Mouse (Mus musculus): Measurements from ENCODE around the gene Col11a2. TPM values are rescaled to one million over a fixed set of nuclear protein-coding genes. Genes with fewer than 3 reads are reported as not detected.

The Col11a2 gene
- polyA plus RNA-seq, 2 experiments, result 0.06 to 0.55 TPM

DNA sequence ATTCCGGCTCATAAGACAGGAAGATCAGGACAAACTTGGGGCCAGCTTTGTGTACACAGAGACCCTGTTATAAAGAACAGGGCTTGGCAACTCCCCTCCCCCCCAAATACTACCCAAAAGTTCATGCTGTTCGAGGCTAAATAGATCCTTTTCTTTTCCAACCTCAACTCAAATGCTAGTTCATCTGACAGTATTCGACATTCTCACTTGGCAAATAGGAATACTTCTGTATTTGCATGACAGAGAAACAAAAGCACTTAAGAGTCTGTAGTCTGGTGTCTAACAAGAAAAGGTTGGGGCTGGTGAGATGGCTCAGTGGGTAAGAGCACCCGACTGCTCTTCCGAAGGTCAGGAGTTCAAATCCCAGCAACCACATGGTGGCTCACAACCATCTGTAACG, 69.2 kb downstream of the Col11a2 start:
- DNase-seq (ENCODE audit: low read depth in 3 of 3, low spot score in 3 of 3), result no peak
- H3K4me2 ChIP-seq (ENCODE audit: low read depth), result no peak overlapping the region
- no peaks in the 10 kb centered on the region for H3K4me1 ChIP-seq (replicated peaks; ENCODE audit: control insufficient read depth in 2 of 2, insufficient read depth in 2 of 2, low read length in 1 of 2)
- H3K9me3 ChIP-seq (ENCODE audit: control insufficient read depth, low read length), result no peaks in the 10 kb centered on the region
- H3K4me3 ChIP-seq (ENCODE audit: insufficient read depth in 1 of 2, low read depth in 2 of 2, low read length in 2 of 2), result no peak overlapping the region
- H3K27ac ChIP-seq, result no peak overlapping the region
- no peak for ATAC-seq (ENCODE audit: insufficient read depth)
- no peak for TF ChIP-seq CTCF (IDR thresholded peaks at IDR 0.05; ENCODE audit: low read depth)
- no peak overlapping the region for H3K9ac ChIP-seq (replicated peaks)
- 82% methylated on average over 5 of the region's 6 CpGs for WGBS (ENCODE audit: insufficient replicate concordance)
- no peaks in the 10 kb centered on the region for H3K27me3 ChIP-seq (ENCODE audit: control insufficient read depth, insufficient read depth, low read length)
- peaks cover 33% of the 10 kb centered on the region for H3K36me3 ChIP-seq (replicated peaks; ENCODE audit: control insufficient read depth, insufficient read depth, low read depth)

DNA sequence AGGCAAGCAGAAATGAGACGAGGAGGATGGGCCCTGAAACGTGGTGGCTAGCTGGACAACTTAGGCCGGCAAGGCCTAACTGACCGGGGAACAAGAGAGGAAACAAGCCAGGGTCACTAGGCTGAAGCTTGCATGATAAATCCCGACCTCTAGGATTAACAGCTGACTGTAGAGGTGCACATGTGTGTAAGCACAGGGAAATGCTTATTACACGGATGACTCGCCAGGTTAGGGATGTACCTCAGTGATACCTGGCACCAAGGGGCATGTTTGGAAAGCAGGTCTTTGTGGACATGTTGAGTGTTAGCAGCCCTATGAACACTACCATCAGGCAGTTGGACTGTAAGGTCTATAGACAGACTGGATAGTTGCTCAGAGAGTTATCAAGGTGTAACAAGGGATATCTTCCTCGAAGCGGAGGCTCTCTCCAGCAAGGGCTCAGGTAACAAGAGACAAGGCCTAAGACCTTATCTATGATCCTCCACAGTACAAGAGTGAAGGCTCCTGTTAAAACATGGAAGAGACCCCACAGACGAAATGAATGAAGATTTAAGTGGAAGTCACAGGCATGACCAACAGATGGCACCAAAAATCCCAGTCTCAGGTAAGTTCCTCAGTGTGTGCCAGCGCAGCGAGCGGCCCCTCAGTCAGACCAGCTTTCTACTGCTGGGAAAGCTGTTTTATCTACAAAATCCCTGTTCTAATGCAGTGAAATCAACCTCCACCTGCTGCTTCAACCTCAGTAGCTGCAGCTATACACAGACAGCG, 70.0 kb downstream of the Col11a2 start:
- Histone ChIP-seq H3K9me3 (ENCODE audit: control insufficient read depth, low read length) (no peaks in the 10 kb centered on the region), H3K27ac (no peak overlapping the region), H3K4me2 (ENCODE audit: low read depth) (no peak overlapping the region), H3K9ac (replicated peaks) (no peak overlapping the region), H3K36me3 (replicated peaks; ENCODE audit: control insufficient read depth, insufficient read depth, low read depth) (peaks cover 40% of the 10 kb centered on the region), H3K4me1 (replicated peaks; ENCODE audit: control insufficient read depth in 2 of 2, insufficient read depth in 2 of 2, low read length in 1 of 2) (no peaks in the 10 kb centered on the region), H3K4me3 (ENCODE audit: insufficient read depth in 1 of 2, low read depth in 2 of 2, low read length in 2 of 2) (no peak overlapping the region), H3K27me3 (ENCODE audit: control insufficient read depth, insufficient read depth, low read length) (no peaks in the 10 kb centered on the region)
- TF ChIP-seq CTCF (IDR thresholded peaks at IDR 0.05; ENCODE audit: low read depth), result peak; percentile 41; the same call in 1 of the 2 replicates
- no peak for TF ChIP-seq EP300 (IDR thresholded peaks at IDR 0.05; ENCODE audit: low read depth)
- DNase-seq (ENCODE audit: low read depth in 3 of 3, low spot score in 3 of 3) (no peak), ATAC-seq (ENCODE audit: insufficient read depth) (no peak)
- 73% methylated on average over 14 of the region's 14 CpGs for WGBS (ENCODE audit: insufficient replicate concordance)

DNA sequence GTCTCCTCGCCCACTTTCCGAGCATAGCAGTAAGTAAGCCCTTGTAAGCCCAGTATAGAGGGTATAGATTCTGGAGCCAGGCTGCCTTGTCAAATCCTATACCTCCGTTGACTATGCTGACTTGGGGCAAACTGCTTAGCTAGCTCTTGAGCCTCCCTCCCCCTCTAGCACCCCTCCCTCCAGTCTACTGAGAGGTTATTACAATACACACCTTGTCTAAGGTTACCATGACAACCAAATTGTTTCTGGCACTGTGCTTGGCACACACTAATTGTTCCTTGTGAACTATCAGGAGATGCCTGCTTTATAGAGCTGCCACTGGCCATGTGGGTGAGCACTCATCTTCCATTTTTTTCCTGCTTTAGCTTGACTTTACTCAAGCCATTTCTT, 70.6 kb downstream of the Col11a2 start:
- no peaks in the 10 kb centered on the region for H3K4me1 ChIP-seq (replicated peaks; ENCODE audit: control insufficient read depth in 2 of 2, insufficient read depth in 2 of 2, low read length in 1 of 2)
- 0 out of 2 replicates have a peak, but pooled peaks have one; percentile 14 for ATAC-seq (ENCODE audit: insufficient read depth)
- H3K36me3 ChIP-seq (replicated peaks; ENCODE audit: control insufficient read depth, insufficient read depth, low read depth), result peaks cover 46% of the 10 kb centered on the region
- no peak overlapping the region for H3K9ac ChIP-seq (replicated peaks)
- TF ChIP-seq EP300 (IDR thresholded peaks at IDR 0.05; ENCODE audit: low read depth) (no peak), CTCF (IDR thresholded peaks at IDR 0.05; ENCODE audit: low read depth) (no peak)
- H3K4me3 ChIP-seq (ENCODE audit: insufficient read depth in 1 of 2, low read depth in 2 of 2, low read length in 2 of 2), result no peak overlapping the region
- WGBS (ENCODE audit: insufficient replicate concordance), result 61% methylated on average over 3 of the region's 3 CpGs
- H3K27ac ChIP-seq, result no peak overlapping the region
- H3K4me2 ChIP-seq (ENCODE audit: low read depth), result no peak overlapping the region
- no peak for DNase-seq (ENCODE audit: low read depth in 3 of 3, low spot score in 3 of 3)
- H3K9me3 ChIP-seq (ENCODE audit: control insufficient read depth, low read length), result no peaks in the 10 kb centered on the region
- no peaks in the 10 kb centered on the region for H3K27me3 ChIP-seq (ENCODE audit: control insufficient read depth, insufficient read depth, low read length)

- H3K4me3 ChIP-seq (ENCODE audit: insufficient read depth in 1 of 2, low read depth in 2 of 2, low read length in 2 of 2), result no peak overlapping the region
- no peak overlapping the region for H3K9ac ChIP-seq (replicated peaks)
- WGBS (ENCODE audit: insufficient replicate concordance), result 75% methylated on average over 8 of the region's 8 CpGs
- TF ChIP-seq EP300 (IDR thresholded peaks at IDR 0.05; ENCODE audit: low read depth) (no peak), CTCF (IDR thresholded peaks at IDR 0.05; ENCODE audit: low read depth) (no peak)
- ATAC-seq (ENCODE audit: insufficient read depth) (no peak), DNase-seq (ENCODE audit: low read depth in 3 of 3, low spot score in 3 of 3) (no peak)
- no peaks in the 10 kb centered on the region for H3K9me3 ChIP-seq (ENCODE audit: control insufficient read depth, low read length)
- no peak overlapping the region for H3K27ac ChIP-seq
- no peak overlapping the region for H3K4me2 ChIP-seq (ENCODE audit: low read depth)
- no peaks in the 10 kb centered on the region for H3K27me3 ChIP-seq (ENCODE audit: control insufficient read depth, insufficient read depth, low read length)
- H3K4me1 ChIP-seq (replicated peaks; ENCODE audit: control insufficient read depth in 2 of 2, insufficient read depth in 2 of 2, low read length in 1 of 2), result no peaks in the 10 kb centered on the region
- peaks cover 51% of the 10 kb centered on the region for H3K36me3 ChIP-seq (replicated peaks; ENCODE audit: control insufficient read depth, insufficient read depth, low read depth)
These were observed 71.1 kb downstream of the Col11a2 start for GRCm38 (mm10) chr17:34110309-34110708.

- ATAC-seq (ENCODE audit: insufficient read depth) (no peak), DNase-seq (ENCODE audit: low read depth in 3 of 3, low spot score in 3 of 3) (no peak)
- 93% methylated on average over 7 of the region's 7 CpGs for WGBS (ENCODE audit: insufficient replicate concordance)
- TF ChIP-seq EP300 (IDR thresholded peaks at IDR 0.05; ENCODE audit: low read depth) (no peak), CTCF (IDR thresholded peaks at IDR 0.05; ENCODE audit: low read depth) (no peak)
- H3K9me3 ChIP-seq (ENCODE audit: control insufficient read depth, low read length), result no peaks in the 10 kb centered on the region
- H3K4me2 ChIP-seq (ENCODE audit: low read depth), result no peak overlapping the region
- no peak overlapping the region for H3K4me3 ChIP-seq (ENCODE audit: insufficient read depth in 1 of 2, low read depth in 2 of 2, low read length in 2 of 2)
- no peak overlapping the region for H3K27ac ChIP-seq
- no peaks in the 10 kb centered on the region for H3K27me3 ChIP-seq (ENCODE audit: control insufficient read depth, insufficient read depth, low read length)
- peaks cover 86% of the 10 kb centered on the region for H3K36me3 ChIP-seq (replicated peaks; ENCODE audit: control insufficient read depth, insufficient read depth, low read depth)
- H3K9ac ChIP-seq (replicated peaks), result no peak overlapping the region
- H3K4me1 ChIP-seq (replicated peaks; ENCODE audit: control insufficient read depth in 2 of 2, insufficient read depth in 2 of 2, low read length in 1 of 2), result peaks cover 9 to 11% of the 10 kb centered on the region in 2 experiments
These were observed 74.9 kb downstream of the Col11a2 start for GRCm38 (mm10) chr17:34114114-34114513.

MicroRNA genes within 50 kb of the gene (microRNA counts, 519-probe panel; counts per million panel counts)
- 69.9 counts per million for microRNA mmu-miR-219

Small RNA genes lying within 50 kb of the gene (microRNA-seq; reads per million reads assigned to microRNA genes)
- gene Mir219a-1 (not detected), gene Mir219c (not detected)

Other genes with a start within 250 kb of the Col11a2 start
Only the 30 nearest of the 33 such genes appear.
- gene Rps28, start 214.9 kb upstream of the Col11a2 start, polyA plus RNA-seq (2012; rRNA removed), result 593 and 901 TPM in 2 replicates
- gene Rps28, start 214.9 kb upstream of the Col11a2 start, polyA plus RNA-seq (2014; fragmentation: Nextera tagmentation; extraction: Ambion mirVana), result 693 and 702 TPM in 2 replicates
- 146 and 149 TPM in 2 replicates for gene Ndufa7, start 214.9 kb upstream of the Col11a2 start, polyA plus RNA-seq (2012; rRNA removed)
- 271 and 282 TPM in 2 replicates for gene Ndufa7, start 214.9 kb upstream of the Col11a2 start, polyA plus RNA-seq (2014; fragmentation: Nextera tagmentation; extraction: Ambion mirVana)
- gene Cd320, start 196.3 kb upstream of the Col11a2 start, polyA plus RNA-seq (2012; rRNA removed), result 5.2 and 6.7 TPM in 2 replicates
- gene Cd320, start 196.3 kb upstream of the Col11a2 start, polyA plus RNA-seq (2014; fragmentation: Nextera tagmentation; extraction: Ambion mirVana), result 16.1 and 16.9 TPM in 2 replicates
- gene Gm7029, start 165.6 kb upstream of the Col11a2 start, polyA plus RNA-seq (2012; rRNA removed), result not detected in 2 replicates
- not detected in 2 replicates for gene Gm7029, start 165.6 kb upstream of the Col11a2 start, polyA plus RNA-seq (2014; fragmentation: Nextera tagmentation; extraction: Ambion mirVana)
- 37.2 and 40.8 TPM in 2 replicates for gene Kifc1, start 148.8 kb upstream of the Col11a2 start, polyA plus RNA-seq (2012; rRNA removed)
- gene Kifc1, start 148.8 kb upstream of the Col11a2 start, polyA plus RNA-seq (2014; fragmentation: Nextera tagmentation; extraction: Ambion mirVana), result 7.2 and 7.9 TPM in 2 replicates
- 0.36 and 0.44 TPM in 2 replicates for gene Platr17, start 134.3 kb upstream of the Col11a2 start, polyA plus RNA-seq (2012; rRNA removed)
- gene Platr17, start 134.3 kb upstream of the Col11a2 start, polyA plus RNA-seq (2014; fragmentation: Nextera tagmentation; extraction: Ambion mirVana), result 0.20 and 0.29 TPM in 2 replicates
- 11.1 and 14.7 TPM in 2 replicates for gene Daxx, start 130.0 kb upstream of the Col11a2 start, polyA plus RNA-seq (2012; rRNA removed)
- 14.8 and 15.3 TPM in 2 replicates for gene Daxx, start 130.0 kb upstream of the Col11a2 start, polyA plus RNA-seq (2014; fragmentation: Nextera tagmentation; extraction: Ambion mirVana)
- gene Tapbp, start 123.5 kb upstream of the Col11a2 start, polyA plus RNA-seq (2012; rRNA removed), result 10.4 and 10.6 TPM in 2 replicates
- gene Tapbp, start 123.5 kb upstream of the Col11a2 start, polyA plus RNA-seq (2014; fragmentation: Nextera tagmentation; extraction: Ambion mirVana), result 24.0 and 28.7 TPM in 2 replicates
- gene Zbtb22, start 123.5 kb upstream of the Col11a2 start, polyA plus RNA-seq (2012; rRNA removed), result 10.6 and 12.1 TPM in 2 replicates
- 4.7 and 4.8 TPM in 2 replicates for gene Zbtb22, start 123.5 kb upstream of the Col11a2 start, polyA plus RNA-seq (2014; fragmentation: Nextera tagmentation; extraction: Ambion mirVana)
- gene Rgl2, start 109.9 kb upstream of the Col11a2 start, polyA plus RNA-seq (2012; rRNA removed), result 17.0 and 19.6 TPM in 2 replicates
- gene Rgl2, start 109.9 kb upstream of the Col11a2 start, polyA plus RNA-seq (2014; fragmentation: Nextera tagmentation; extraction: Ambion mirVana), result 4.9 and 5.9 TPM in 2 replicates
- 36.8 and 62.4 TPM in 2 replicates for gene Pfdn6, start 99.1 kb upstream of the Col11a2 start, polyA plus RNA-seq (2012; rRNA removed)
- gene Pfdn6, start 99.1 kb upstream of the Col11a2 start, polyA plus RNA-seq (2014; fragmentation: Nextera tagmentation; extraction: Ambion mirVana), result 103 TPM in 2 replicates
- gene Wdr46, start 98.8 kb upstream of the Col11a2 start, polyA plus RNA-seq (2012; rRNA removed), result 17.3 and 18.9 TPM in 2 replicates
- gene Wdr46, start 98.8 kb upstream of the Col11a2 start, polyA plus RNA-seq (2014; fragmentation: Nextera tagmentation; extraction: Ambion mirVana), result 8.0 and 11.6 TPM in 2 replicates
- gene B3galt4, start 87.9 kb upstream of the Col11a2 start, polyA plus RNA-seq (2012; rRNA removed), result 1.1 and 1.3 TPM in 2 replicates
- 1.1 and 1.8 TPM in 2 replicates for gene B3galt4, start 87.9 kb upstream of the Col11a2 start, polyA plus RNA-seq (2014; fragmentation: Nextera tagmentation; extraction: Ambion mirVana)
- 17.4 and 18.7 TPM in 2 replicates for gene Vps52, start 83.6 kb upstream of the Col11a2 start, polyA plus RNA-seq (2012; rRNA removed)
- gene Vps52, start 83.6 kb upstream of the Col11a2 start, polyA plus RNA-seq (2014; fragmentation: Nextera tagmentation; extraction: Ambion mirVana), result 15.2 and 18.4 TPM in 2 replicates
- 829 and 1,098 TPM in 2 replicates for gene Rps18, start 83.4 kb upstream of the Col11a2 start, polyA plus RNA-seq (2012; rRNA removed)
- 1,411 and 1,430 TPM in 2 replicates for gene Rps18, start 83.4 kb upstream of the Col11a2 start, polyA plus RNA-seq (2014; fragmentation: Nextera tagmentation; extraction: Ambion mirVana)
- 124 and 137 TPM in 2 replicates for gene H2-K1, start 39.1 kb upstream of the Col11a2 start, polyA plus RNA-seq (2012; rRNA removed)
- 107 and 108 TPM in 2 replicates for gene H2-K1, start 39.1 kb upstream of the Col11a2 start, polyA plus RNA-seq (2014; fragmentation: Nextera tagmentation; extraction: Ambion mirVana)
- gene Ring1, start 14.8 kb upstream of the Col11a2 start, polyA plus RNA-seq (2012; rRNA removed), result 7.6 and 9.7 TPM in 2 replicates
- gene Ring1, start 14.8 kb upstream of the Col11a2 start, polyA plus RNA-seq (2014; fragmentation: Nextera tagmentation; extraction: Ambion mirVana), result 1.2 and 1.7 TPM in 2 replicates
- 30.6 and 32.8 TPM in 2 replicates for gene H2-Ke6, start 11.4 kb upstream of the Col11a2 start, polyA plus RNA-seq (2012; rRNA removed)
- 22.3 and 24.9 TPM in 2 replicates for gene H2-Ke6, start 11.4 kb upstream of the Col11a2 start, polyA plus RNA-seq (2014; fragmentation: Nextera tagmentation; extraction: Ambion mirVana)
- gene Slc39a7, start 7.8 kb upstream of the Col11a2 start, polyA plus RNA-seq (2012; rRNA removed), result 27.0 and 28.1 TPM in 2 replicates
- gene Slc39a7, start 7.8 kb upstream of the Col11a2 start, polyA plus RNA-seq (2014; fragmentation: Nextera tagmentation; extraction: Ambion mirVana), result 25.1 and 26.5 TPM in 2 replicates
- 15.2 and 16.5 TPM in 2 replicates for gene Rxrb, start 7.6 kb upstream of the Col11a2 start, polyA plus RNA-seq (2012; rRNA removed)
- 6.0 and 7.2 TPM in 2 replicates for gene Rxrb, start 7.6 kb upstream of the Col11a2 start, polyA plus RNA-seq (2014; fragmentation: Nextera tagmentation; extraction: Ambion mirVana)
- 0.45 and 0.51 TPM in 2 replicates for gene H2-Oa, start 52.9 kb downstream of the Col11a2 start, polyA plus RNA-seq (2012; rRNA removed)
- gene H2-Oa, start 52.9 kb downstream of the Col11a2 start, polyA plus RNA-seq (2014; fragmentation: Nextera tagmentation; extraction: Ambion mirVana), result 0.29 and 0.51 TPM in 2 replicates
- gene H2-DMa, start 80.1 kb downstream of the Col11a2 start, polyA plus RNA-seq (2012; rRNA removed), result 2.5 and 3.1 TPM in 2 replicates
- gene H2-DMa, start 80.1 kb downstream of the Col11a2 start, polyA plus RNA-seq (2014; fragmentation: Nextera tagmentation; extraction: Ambion mirVana), result 4.4 and 5.5 TPM in 2 replicates
- gene Brd2, start 83.2 kb downstream of the Col11a2 start, polyA plus RNA-seq (2012; rRNA removed), result 46.8 and 48.7 TPM in 2 replicates
- gene Brd2, start 83.2 kb downstream of the Col11a2 start, polyA plus RNA-seq (2014; fragmentation: Nextera tagmentation; extraction: Ambion mirVana), result 28.8 and 37.5 TPM in 2 replicates
- 0.40 and 0.58 TPM in 2 replicates for gene H2-DMb2, start 103.9 kb downstream of the Col11a2 start, polyA plus RNA-seq (2012; rRNA removed)
- gene H2-DMb2, start 103.9 kb downstream of the Col11a2 start, polyA plus RNA-seq (2014; fragmentation: Nextera tagmentation; extraction: Ambion mirVana), result 0.13 and 0.33 TPM in 2 replicates
- gene H2-DMb1, start 113.6 kb downstream of the Col11a2 start, polyA plus RNA-seq (2012; rRNA removed), result 1.2 TPM in 2 replicates
- gene H2-DMb1, start 113.6 kb downstream of the Col11a2 start, polyA plus RNA-seq (2014; fragmentation: Nextera tagmentation; extraction: Ambion mirVana), result 0.79 and 0.86 TPM in 2 replicates
- gene Tap1, start 148.1 kb downstream of the Col11a2 start, polyA plus RNA-seq (2012; rRNA removed), result 1.9 TPM in 2 replicates
- gene Tap1, start 148.1 kb downstream of the Col11a2 start, polyA plus RNA-seq (2014; fragmentation: Nextera tagmentation; extraction: Ambion mirVana), result 2.0 and 2.5 TPM in 2 replicates
- gene Psmb9, start 148.3 kb downstream of the Col11a2 start, polyA plus RNA-seq (2012; rRNA removed), result 3.8 and 5.8 TPM in 2 replicates
- 6.0 and 7.5 TPM in 2 replicates for gene Psmb9, start 148.3 kb downstream of the Col11a2 start, polyA plus RNA-seq (2014; fragmentation: Nextera tagmentation; extraction: Ambion mirVana)
- gene Psmb8, start 158.3 kb downstream of the Col11a2 start, polyA plus RNA-seq (2012; rRNA removed), result 9.5 and 11.8 TPM in 2 replicates
- gene Psmb8, start 158.3 kb downstream of the Col11a2 start, polyA plus RNA-seq (2014; fragmentation: Nextera tagmentation; extraction: Ambion mirVana), result 18.8 and 21.7 TPM in 2 replicates
- gene Tap2, start 164.1 kb downstream of the Col11a2 start, polyA plus RNA-seq (2012; rRNA removed), result 2.1 and 2.9 TPM in 2 replicates
- 3.1 and 4.9 TPM in 2 replicates for gene Tap2, start 164.1 kb downstream of the Col11a2 start, polyA plus RNA-seq (2014; fragmentation: Nextera tagmentation; extraction: Ambion mirVana)
- 0.13 and 0.20 TPM in 2 replicates for gene H2-Ob, start 199.5 kb downstream of the Col11a2 start, polyA plus RNA-seq (2012; rRNA removed)
- 0.13 and 0.17 TPM in 2 replicates for gene H2-Ob, start 199.5 kb downstream of the Col11a2 start, polyA plus RNA-seq (2014; fragmentation: Nextera tagmentation; extraction: Ambion mirVana)

Measured in liver, embryonic 14.5 days (tissue).